Mouse (Mus musculus) yolk sac, embryonic 10.5 days (tissue): ENCODE data around the gene Hdac11.
"Not testable (repeated sequence)": the region's sequence is repeated elsewhere in the genome, so short reads cannot be mapped to it uniquely, and the experiment has no call there.

Experiments used
- DNase-seq: peaks from one replicate; pipeline ENCODE4 v3.0.0-alpha.2; 2017; ENCODE audit warnings: low spot score

Hdac11 gene

DNA sequence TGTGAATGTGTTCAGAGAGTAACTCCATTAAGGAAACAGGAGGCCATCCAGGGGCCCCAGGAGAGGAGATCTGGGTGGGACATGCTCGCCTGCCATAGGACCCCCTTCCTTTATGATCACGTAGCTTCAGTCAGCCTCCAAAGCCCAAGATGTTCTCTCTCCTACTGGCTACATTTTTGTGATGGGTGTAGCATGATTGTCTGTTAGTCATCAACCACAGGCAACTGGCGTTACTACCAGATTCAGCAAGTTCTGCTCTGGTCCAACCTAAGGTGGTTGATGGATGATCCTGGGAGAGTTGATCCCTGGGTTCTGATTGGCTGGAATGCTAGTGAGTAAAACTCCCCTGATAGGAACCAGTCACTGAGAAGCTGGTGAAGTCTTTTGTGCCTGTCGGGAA lies 46.1 kb downstream of the Hdac11 start:
- no peak for DNase-seq

DNA sequence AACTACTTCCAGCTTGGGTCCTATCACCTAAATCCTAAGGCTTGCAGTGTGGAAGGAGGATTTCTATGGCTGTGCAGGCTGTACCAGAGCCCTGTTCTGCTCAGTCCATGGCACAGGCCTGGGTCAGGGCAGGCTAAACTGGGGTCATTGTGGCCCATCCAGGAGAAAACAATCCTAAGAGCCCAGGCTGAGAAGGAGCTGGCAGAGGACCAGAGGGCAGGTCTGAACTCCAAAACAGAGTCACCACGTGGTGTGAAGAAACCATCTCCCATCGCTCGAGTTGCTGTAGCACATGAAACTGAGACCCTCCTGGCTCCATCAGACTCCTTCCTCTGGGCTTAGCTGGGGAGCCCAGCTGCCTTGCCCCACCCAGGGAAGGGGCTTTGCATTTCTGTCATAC lies 48.9 kb downstream of the Hdac11 start:
- no peak for DNase-seq

DNA sequence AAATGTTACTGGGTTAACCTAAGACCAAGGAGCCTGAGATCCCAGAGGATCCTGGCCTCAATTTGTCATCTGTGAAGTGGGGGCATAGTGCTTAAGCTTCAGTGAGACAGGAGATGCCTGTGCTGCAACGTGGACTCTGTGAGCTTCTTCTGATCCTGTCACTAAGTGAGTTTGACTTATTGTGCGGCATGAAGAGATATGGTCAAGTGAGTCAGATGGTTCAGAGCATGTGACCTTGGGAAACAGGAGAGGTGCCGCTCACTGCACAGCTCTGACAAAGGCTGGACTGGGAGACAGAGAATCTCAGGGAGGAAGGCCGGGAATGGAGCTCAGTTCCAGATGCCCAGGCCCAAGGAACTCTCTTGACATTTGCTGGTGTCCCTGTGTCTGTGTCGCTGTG lies 49.3 kb downstream of the Hdac11 start:
- no peak for DNase-seq

GRCm38 (mm10) chr6:91207491-91207890 lies 51.0 kb downstream of the Hdac11 start:
- no peak for DNase-seq

DNA sequence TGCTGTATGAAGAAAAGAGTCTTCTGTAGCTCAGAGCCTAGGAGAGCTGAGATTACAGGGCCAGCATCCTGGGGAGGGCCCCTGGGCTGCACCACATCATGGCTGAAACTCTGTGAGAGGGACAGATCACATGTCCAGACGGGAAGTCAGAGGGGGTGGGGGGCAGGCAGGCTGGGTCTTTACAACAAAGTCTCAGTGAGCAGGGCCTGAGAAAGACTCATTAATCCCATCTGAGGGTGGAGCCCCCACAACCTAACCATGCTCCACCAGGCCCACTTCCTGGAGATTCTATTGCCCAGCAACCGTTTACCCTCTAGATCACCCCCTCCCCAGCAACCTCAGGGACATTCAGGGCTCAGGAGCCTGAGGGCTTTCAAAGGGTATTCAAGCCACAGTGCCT lies 53.3 kb downstream of the Hdac11 start:
- DNase-seq = no peak

- peak; percentile 18 for DNase-seq
Measured at GRCm38 (mm10) chr6:91210852-91211251, 54.4 kb downstream of the Hdac11 start.

DNA sequence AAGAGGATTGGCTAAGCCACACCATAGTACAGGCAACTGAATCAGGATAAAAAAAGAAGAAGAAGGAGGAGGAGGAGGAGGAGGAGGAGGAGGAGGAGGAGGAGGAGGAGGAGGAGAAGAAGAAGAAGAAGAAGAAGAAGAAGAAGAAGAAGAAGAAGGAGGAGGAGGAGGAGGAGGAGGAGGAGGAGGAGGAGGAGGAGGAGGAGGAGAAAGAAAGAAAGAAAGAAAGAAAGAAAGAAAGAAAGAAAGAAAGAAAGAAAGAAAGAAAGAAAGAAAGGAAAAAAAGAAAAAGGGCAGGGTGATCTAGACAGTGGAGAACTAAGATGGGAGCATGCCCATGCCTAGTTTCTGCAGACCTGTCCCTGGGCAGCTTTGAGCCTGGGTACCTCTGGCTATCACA lies 55.7 kb downstream of the Hdac11 start, which contains the start of gene Fbln2:
Gene Fbln2, plus strand, starts transcription at position 301 of the 400 bp plus-strand sequence.
- DNase-seq = not testable (repeated sequence)

GRCm38 (mm10) chr6:91212571-91212970 lies 56.1 kb downstream of the Hdac11 start:
- DNase-seq = peak; percentile 56

DNA sequence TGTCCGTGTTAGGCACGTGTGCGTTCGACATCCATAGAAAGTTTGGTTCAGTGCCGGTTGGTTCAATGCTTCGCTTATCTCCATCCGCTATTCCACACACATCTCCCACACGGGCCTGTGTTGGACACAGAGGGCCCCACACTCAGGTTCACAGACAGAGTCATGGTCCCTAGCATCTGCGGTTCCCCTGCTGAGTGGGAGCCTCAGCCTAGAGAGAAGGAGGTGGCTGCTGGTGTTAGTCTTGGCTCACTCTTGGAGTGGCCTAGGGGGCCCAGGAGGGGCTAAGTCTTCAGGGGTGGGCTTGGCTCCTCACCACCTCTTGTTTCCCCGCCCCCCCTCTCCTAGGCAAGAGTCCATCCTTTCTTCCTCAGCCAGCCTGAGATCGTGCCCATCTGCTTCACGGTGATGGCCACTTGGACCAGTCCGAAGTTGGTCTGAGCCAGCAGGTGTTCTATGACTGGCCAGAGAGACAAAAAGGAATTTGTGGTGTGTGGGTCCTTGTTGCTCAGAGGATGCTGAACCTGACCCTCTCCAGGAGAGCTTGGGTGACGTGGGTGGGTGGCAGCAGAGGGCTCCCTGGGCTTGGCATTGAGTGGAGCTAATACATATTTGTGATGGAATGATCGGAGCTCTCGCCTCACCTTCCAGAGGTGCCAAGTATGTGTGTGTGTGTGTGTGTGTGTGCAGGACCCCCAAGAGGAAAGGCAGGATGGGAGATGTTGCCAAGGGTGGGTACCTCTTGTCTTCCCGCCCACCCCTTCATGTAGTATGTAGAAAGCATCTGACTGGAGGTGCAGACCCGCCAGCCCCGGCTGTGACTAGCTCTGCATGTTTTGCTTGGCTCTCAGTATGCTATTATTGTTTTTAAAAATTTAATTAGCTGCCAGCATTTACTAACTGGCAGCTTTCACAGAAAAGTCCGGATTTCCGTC lies 57.1 kb downstream of the Hdac11 start:
- DNase-seq = no peak

DNA sequence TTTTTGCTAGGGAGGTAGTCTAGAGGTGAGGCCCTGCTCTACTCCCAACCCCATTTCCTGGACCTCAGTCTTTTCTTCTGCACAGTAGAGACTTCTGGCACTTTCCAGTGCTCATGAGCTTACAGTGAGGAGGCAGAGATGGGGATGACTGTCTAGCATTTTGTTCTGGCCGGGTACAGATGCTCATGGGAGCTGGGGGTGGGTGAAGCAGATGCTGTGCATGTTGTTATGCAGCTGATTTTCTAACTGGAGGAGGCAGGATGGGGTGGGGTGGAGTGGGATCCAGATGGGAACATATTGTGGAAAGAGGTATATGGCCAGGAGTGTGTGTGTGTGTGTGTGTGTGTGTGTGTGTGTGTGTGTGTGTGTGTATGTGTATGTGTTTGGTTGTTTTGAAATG lies 59.0 kb downstream of the Hdac11 start:
- DNase-seq = no peak

DNA sequence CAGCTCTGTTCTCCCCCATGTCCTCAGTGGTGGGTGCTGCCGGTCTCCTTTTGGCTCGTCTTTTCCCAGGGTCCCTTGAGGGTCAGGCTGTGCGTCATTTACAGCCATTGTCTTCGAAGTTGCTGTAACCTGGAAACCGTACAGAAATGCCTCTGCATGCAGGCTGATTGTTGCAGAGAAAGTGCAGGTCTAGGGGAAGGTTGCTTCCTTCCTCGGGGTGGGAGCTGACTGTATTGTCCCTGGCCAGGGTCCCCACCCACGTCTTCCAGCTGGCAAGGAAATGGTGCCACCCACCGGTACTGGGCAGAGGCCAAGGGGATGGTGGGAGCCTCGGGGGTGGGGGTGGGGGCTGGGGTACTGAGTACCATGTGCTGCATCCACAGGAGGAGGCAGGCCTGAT lies 62.0 kb downstream of the Hdac11 start:
- DNase-seq = no peak

DNA sequence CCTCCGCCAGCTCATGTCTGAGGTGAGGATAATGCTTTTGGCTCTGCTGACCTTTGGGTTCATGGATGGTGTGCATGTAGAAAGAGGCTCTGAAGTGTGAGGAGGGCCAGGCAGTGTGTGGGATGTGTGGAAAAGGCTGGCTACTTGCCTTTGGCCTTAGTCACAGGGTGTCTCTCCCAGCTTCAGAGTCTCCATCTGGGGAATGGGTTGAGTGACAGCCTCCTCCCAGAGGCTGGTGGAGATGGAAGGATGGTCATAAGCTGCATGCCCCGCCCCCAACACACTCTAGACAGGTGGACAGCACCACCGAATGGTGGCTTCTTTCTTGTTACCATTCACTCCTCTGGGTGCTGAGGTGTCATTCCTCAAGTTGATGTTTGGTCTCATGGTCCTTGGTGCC lies 62.4 kb downstream of the Hdac11 start:
- no peak for DNase-seq

- DNase-seq = no peak
Measured at GRCm38 (mm10) chr6:91220062-91220461, 63.6 kb downstream of the Hdac11 start.

- DNase-seq = peak; percentile 68
Measured at GRCm38 (mm10) chr6:91221094-91221493, 64.6 kb downstream of the Hdac11 start.

- no peak for DNase-seq
Measured at GRCm38 (mm10) chr6:91222694-91223346, 66.4 kb downstream of the Hdac11 start.
